Mouse (Mus musculus): ENCODE data around the gene Colq. TPM values are rescaled to one million over a fixed set of nuclear protein-coding genes. Genes with fewer than 3 reads are reported as not detected.

Gene Colq
- polyA plus RNA-seq, 1 experiment from 2014 or later: 3.3 TPM

GRCm38 (mm10) chr14:31509911-31510310 is 81.2 kb downstream of the Colq start:
- Histone ChIP-seq H3K4me1 (no peaks in the 10 kb centered on the region), H3K36me3 (peaks cover 62% of the 10 kb centered on the region), H3K4me2 (replicated peaks) (no peak overlapping the region), H3K4me3 (no peak overlapping the region), H3K9me3 (peaks cover 9% of the 10 kb centered on the region), H3K27ac (no peak overlapping the region), H3K9ac (no peak overlapping the region), H3K27me3 (no peaks in the 10 kb centered on the region)
- 98% methylated on average over 2 of the region's 2 CpGs for WGBS
- ATAC-seq (ENCODE audit: low FRiP score, low read depth): no peak

- Histone ChIP-seq H3K9me3 (no peaks in the 10 kb centered on the region), H3K4me3 (no peak overlapping the region), H3K9ac (no peak overlapping the region), H3K4me2 (replicated peaks) (no peak overlapping the region), H3K27me3 (no peaks in the 10 kb centered on the region), H3K4me1 (no peaks in the 10 kb centered on the region), H3K36me3 (peaks cover 89% of the 10 kb centered on the region), H3K27ac (no peak overlapping the region)
- no peak for ATAC-seq (ENCODE audit: low FRiP score, low read depth)
- WGBS: 94% methylated on average over 6 of the region's 6 CpGs
Observed at GRCm38 (mm10) chr14:31506456-31506855, 84.7 kb downstream of the Colq start.

GRCm38 (mm10) chr14:31503406-31503805 is 87.7 kb downstream of the Colq start:
- Histone ChIP-seq H3K9me3 (no peaks in the 10 kb centered on the region), H3K9ac (no peak overlapping the region), H3K36me3 (peaks cover 95% of the 10 kb centered on the region), H3K4me2 (replicated peaks) (no peak overlapping the region), H3K4me1 (no peaks in the 10 kb centered on the region), H3K4me3 (no peak overlapping the region), H3K27ac (no peak overlapping the region), H3K27me3 (no peaks in the 10 kb centered on the region)
- WGBS: 94% methylated on average over 13 of the region's 13 CpGs
- ATAC-seq (ENCODE audit: low FRiP score, low read depth): no peak

GRCm38 (mm10) chr14:31499526-31499925 is 91.6 kb downstream of the Colq start:
- peaks cover 63% of the 10 kb centered on the region for H3K36me3 ChIP-seq
- no peak for ATAC-seq (ENCODE audit: low FRiP score, low read depth)
- H3K4me1 ChIP-seq: peaks cover 18% of the 10 kb centered on the region
- WGBS: 80% methylated on average over 1 of the region's 1 CpGs
- no peak overlapping the region for H3K4me3 ChIP-seq
- no peak overlapping the region for H3K27ac ChIP-seq
- no peak overlapping the region for H3K9ac ChIP-seq
- H3K9me3 ChIP-seq: no peaks in the 10 kb centered on the region
- H3K4me2 ChIP-seq (replicated peaks): no peak overlapping the region
- H3K27me3 ChIP-seq: no peaks in the 10 kb centered on the region

GRCm38 (mm10) chr14:31496241-31496646 is 94.9 kb downstream of the Colq start:
- Histone ChIP-seq H3K9me3 (no peaks in the 10 kb centered on the region), H3K4me2 (replicated peaks) (peak overlapping the region; percentile 96), H3K9ac (peak overlapping the region; percentile 93), H3K4me1 (peaks cover 35% of the 10 kb centered on the region), H3K27me3 (no peaks in the 10 kb centered on the region), H3K4me3 (peak overlapping the region; percentile 94), H3K27ac (no peak overlapping the region), H3K36me3 (peaks cover 48% of the 10 kb centered on the region)
- ATAC-seq (ENCODE audit: low FRiP score, low read depth): no peak
- 54% methylated on average over 7 of the region's 7 CpGs for WGBS

- peak overlapping the region; percentile 93 for H3K9ac ChIP-seq
- peaks cover 35% of the 10 kb centered on the region for H3K4me1 ChIP-seq
- peak overlapping the region; percentile 94; the same call in 1 of the 2 replicates for H3K27ac ChIP-seq
- no peaks in the 10 kb centered on the region for H3K27me3 ChIP-seq
- no peaks in the 10 kb centered on the region for H3K9me3 ChIP-seq
- peaks cover 41% of the 10 kb centered on the region for H3K36me3 ChIP-seq
- H3K4me3 ChIP-seq: peak overlapping the region; percentile 94
- WGBS: 5% methylated on average over 8 of the region's 8 CpGs
- H3K4me2 ChIP-seq (replicated peaks): peak overlapping the region; percentile 96
- no peak for ATAC-seq (ENCODE audit: low FRiP score, low read depth)
Observed at GRCm38 (mm10) chr14:31495538-31495937, 95.6 kb downstream of the Colq start.

- H3K27me3 ChIP-seq: no peaks in the 10 kb centered on the region
- peak within 1 kb of the TSS; percentile 94 for H3K4me3 ChIP-seq
- peaks cover 35% of the 10 kb centered on the region for H3K4me1 ChIP-seq
- peak within 1 kb of the TSS; percentile 93 for H3K9ac ChIP-seq
- peak within 1 kb of the TSS; percentile 94 for H3K27ac ChIP-seq
- peak within 1 kb of the TSS; percentile 96 for H3K4me2 ChIP-seq (replicated peaks)
- peak; percentile 92 for ATAC-seq (ENCODE audit: low FRiP score, low read depth)
- H3K9me3 ChIP-seq: no peaks in the 10 kb centered on the region
- H3K36me3 ChIP-seq: peaks cover 38% of the 10 kb centered on the region
- under 1% methylated on average over 49 of the region's 49 CpGs for WGBS
Observed at GRCm38 (mm10) chr14:31494975-31495455, 96.1 kb downstream of the Colq start, which contains the start of gene Mettl6. Gene Mettl6 (minus strand): TSS chr14:31495040.

- Histone ChIP-seq H3K27ac (peak within 1 kb of the TSS; percentile 94), H3K27me3 (no peaks in the 10 kb centered on the region), H3K4me3 (peak within 1 kb of the TSS; percentile 94), H3K4me2 (replicated peaks) (peak within 1 kb of the TSS; percentile 96), H3K4me1 (peaks cover 35% of the 10 kb centered on the region), H3K36me3 (peaks cover 33% of the 10 kb centered on the region), H3K9ac (peak within 1 kb of the TSS; percentile 93), H3K9me3 (no peaks in the 10 kb centered on the region)
- peak; percentile 18; the same call in 1 of the 2 replicates for ATAC-seq (ENCODE audit: low FRiP score, low read depth)
- WGBS: under 1% methylated on average over 37 of the region's 37 CpGs
Observed at GRCm38 (mm10) chr14:31494349-31494974, 96.7 kb downstream of the Colq start, which contains the start of gene Eaf1. Gene Eaf1 (plus strand): TSS chr14:31494399.

GRCm38 (mm10) chr14:31493901-31494300 is 97.2 kb downstream of the Colq start:
- Histone ChIP-seq H3K27me3 (no peaks in the 10 kb centered on the region), H3K9me3 (no peaks in the 10 kb centered on the region), H3K4me3 (peak overlapping the region; percentile 94), H3K36me3 (peaks cover 34% of the 10 kb centered on the region), H3K27ac (no peak overlapping the region), H3K9ac (peak overlapping the region; percentile 93), H3K4me1 (peaks cover 35% of the 10 kb centered on the region), H3K4me2 (replicated peaks) (peak overlapping the region; percentile 96)
- no peak for ATAC-seq (ENCODE audit: low FRiP score, low read depth)
- 28% methylated on average over 9 of the region's 9 CpGs for WGBS

GRCm38 (mm10) chr14:31488055-31488454 is 103.1 kb downstream of the Colq start:
- H3K9ac ChIP-seq: no peak overlapping the region
- no peak overlapping the region for H3K4me2 ChIP-seq (replicated peaks)
- no peak overlapping the region for H3K4me3 ChIP-seq
- no peaks in the 10 kb centered on the region for H3K9me3 ChIP-seq
- 0 out of 2 replicates have a peak, but pooled peaks cover 5% of the 10 kb centered on the region for H3K4me1 ChIP-seq
- ATAC-seq (ENCODE audit: low FRiP score, low read depth): no peak
- no peaks in the 10 kb centered on the region for H3K27me3 ChIP-seq
- no peak overlapping the region for H3K27ac ChIP-seq
- WGBS: 95% methylated on average over 6 of the region's 6 CpGs
- peaks cover 76% of the 10 kb centered on the region for H3K36me3 ChIP-seq

- no peak for ATAC-seq (ENCODE audit: low FRiP score, low read depth)
- 87% methylated on average over 4 of the region's 4 CpGs for WGBS
- peaks cover 78% of the 10 kb centered on the region for H3K36me3 ChIP-seq
Observed at GRCm38 (mm10) chr14:31486465-31486864, 104.7 kb downstream of the Colq start.

GRCm38 (mm10) chr14:31482417-31482816 is 108.7 kb downstream of the Colq start:
- H3K4me3 ChIP-seq: no peak overlapping the region
- no peaks in the 10 kb centered on the region for H3K4me1 ChIP-seq
- no peak for ATAC-seq (ENCODE audit: low FRiP score, low read depth)
- no peak overlapping the region for H3K27ac ChIP-seq
- 89% methylated on average over 5 of the region's 5 CpGs for WGBS
- no peaks in the 10 kb centered on the region for H3K27me3 ChIP-seq
- H3K9ac ChIP-seq: no peak overlapping the region
- no peak overlapping the region for H3K4me2 ChIP-seq (replicated peaks)
- H3K9me3 ChIP-seq: no peaks in the 10 kb centered on the region
- H3K36me3 ChIP-seq: peaks cover 95% of the 10 kb centered on the region

More at GRCm38 (mm10) chr14:31486465-31486864, 104.7 kb downstream of the Colq start:
- no peaks in the 10 kb centered on the region for H3K4me1 ChIP-seq
- no peaks in the 10 kb centered on the region for H3K9me3 ChIP-seq
- no peak overlapping the region for H3K9ac ChIP-seq
- no peak overlapping the region for H3K4me2 ChIP-seq (replicated peaks)
- no peak overlapping the region for H3K4me3 ChIP-seq
- H3K27ac ChIP-seq: no peak overlapping the region
- no peaks in the 10 kb centered on the region for H3K27me3 ChIP-seq

Data from limb, embryonic 13.5 days (tissue).